Mouse (Mus musculus): ENCODE results near the gene Chac2. TPM values are rescaled to one million over a fixed set of nuclear protein-coding genes. Genes with fewer than 3 reads are reported as not detected.

The Chac2 gene
- polyA plus RNA-seq (2015; fragmentation: Nextera tagmentation; extraction: Ambion mirVana) = 9.0 and 11.2 TPM in 2 replicates

DNA sequence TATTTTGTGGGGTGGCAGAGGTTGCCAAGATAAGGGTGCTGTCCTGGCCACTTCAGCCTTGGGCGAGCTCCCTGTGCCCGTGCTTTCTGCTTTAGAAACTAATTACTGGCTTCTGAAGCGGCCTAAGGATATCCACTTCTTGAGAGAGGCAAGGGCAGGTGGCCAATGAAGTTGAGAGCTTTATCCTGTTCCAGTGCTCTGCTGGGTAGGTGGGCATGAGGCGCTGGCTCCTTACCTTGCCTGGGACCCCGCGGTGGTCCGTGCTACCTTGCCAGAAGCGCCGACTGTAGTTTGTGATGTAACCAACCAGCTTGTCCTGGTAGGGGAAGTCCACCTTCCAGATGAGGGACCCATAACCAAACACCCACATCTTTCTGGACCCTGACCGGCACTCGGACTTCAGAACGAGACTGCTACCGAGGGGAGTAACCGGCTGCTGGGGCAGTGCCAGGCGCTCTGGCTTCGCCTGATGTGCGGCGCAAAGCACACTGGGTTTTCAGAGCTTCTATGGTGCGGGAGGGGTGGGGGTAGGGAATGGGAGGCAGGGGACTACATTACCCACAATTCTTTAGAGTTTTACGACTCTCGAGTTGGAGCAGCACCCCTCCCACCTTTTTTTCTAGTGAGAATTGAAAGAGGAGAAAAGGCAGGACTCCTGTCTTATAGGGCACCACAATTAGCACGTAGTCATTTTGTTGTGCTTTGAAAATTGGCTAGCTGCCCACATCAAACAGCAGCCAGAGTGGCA is at the start of gene Chac2:
Gene Chac2, minus strand, starts transcription at position 474 of the 748 bp plus-strand sequence.

DNA sequence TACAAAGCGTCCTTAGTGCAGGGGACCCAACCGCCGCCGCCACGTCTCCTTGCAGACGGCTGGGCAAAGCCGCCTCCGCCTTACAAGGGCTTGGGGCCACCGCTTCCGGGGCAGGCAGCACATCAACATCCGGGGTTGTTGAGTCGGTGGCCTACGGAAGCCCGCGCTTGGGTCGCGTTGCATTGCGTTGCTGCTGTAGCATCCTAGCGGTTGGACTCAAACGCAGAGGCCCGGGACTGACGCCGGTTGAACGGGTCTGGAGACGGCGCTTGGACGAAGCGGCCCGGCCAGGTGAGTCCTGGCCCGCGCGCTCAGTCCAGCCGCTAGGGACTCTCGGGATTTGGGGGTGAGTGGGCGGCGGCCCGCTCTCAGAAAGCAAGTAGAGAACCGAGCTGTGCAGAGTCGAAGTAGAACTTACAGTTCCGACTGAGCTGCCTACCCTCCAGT is 31.8 kb downstream of the Chac2 start, which contains the start of gene Erlec1:
Gene Erlec1, minus strand, starts transcription at position 57 of the 447 bp plus-strand sequence.

Other genes starting within 250 kb of the Chac2 start
- gene Psme4, start 214.6 kb downstream of the Chac2 start, polyA plus RNA-seq (2015; fragmentation: Nextera tagmentation; extraction: Ambion mirVana) = 11.0 and 12.7 TPM in 2 replicates
- gene Gpr75, start 101.0 kb downstream of the Chac2 start, polyA plus RNA-seq (2015; fragmentation: Nextera tagmentation; extraction: Ambion mirVana) = 0.05 TPM in 1 of 2 replicates, not detected in the other
- gene Asb3, start 100.9 kb downstream of the Chac2 start, polyA plus RNA-seq (2015; fragmentation: Nextera tagmentation; extraction: Ambion mirVana) = 17.9 and 19.8 TPM in 2 replicates
- gene Erlec1, start 32.0 kb downstream of the Chac2 start, polyA plus RNA-seq (2015; fragmentation: Nextera tagmentation; extraction: Ambion mirVana) = 9.1 and 10.5 TPM in 2 replicates
- not detected in 2 replicates for gene Gm17332, start 196.1 kb upstream of the Chac2 start, polyA plus RNA-seq (2015; fragmentation: Nextera tagmentation; extraction: Ambion mirVana)